Mouse (Mus musculus) layer of hippocampus, adult 9-10 months (tissue): ENCODE measurements at regions not wholly inside any gene's neighbourhood (a gene's known extent, or its start where the extent isn't known, plus 50 kb on each side); places are given as distances from the start of the nearest gene placed in this dataset.

Experiments used
- DNase-seq: peaks from one replicate; pipeline ENCODE4 v3.0.0; 2022; ENCODE audit warnings: low spot score

- DNase-seq, result peak; percentile 8
These were observed 248.8 kb upstream of the Gm5152 start for GRCm38 (mm10) chr5:10495086-10495485.

- no peak for DNase-seq
These were observed 231.7 kb upstream of the Gm5152 start for GRCm38 (mm10) chr5:10478073-10478472.

GRCm38 (mm10) chr5:10477461-10477860 lies 231.1 kb upstream of the Gm5152 start:
- DNase-seq, result no peak

- no peak for DNase-seq
These were observed 200.3 kb upstream of the Gm5152 start for GRCm38 (mm10) chr5:10446584-10446983.

GRCm38 (mm10) chr5:10417691-10418217 lies 171.4 kb upstream of the Gm5152 start:
- DNase-seq, result no peak

- no peak for DNase-seq
These were observed 170.6 kb upstream of the Gm5152 start for GRCm38 (mm10) chr5:10416949-10417348.

- DNase-seq, result no peak
These were observed 167.7 kb upstream of the Gm5152 start for GRCm38 (mm10) chr5:10414019-10414418.

GRCm38 (mm10) chr5:10393571-10393970 lies 147.2 kb upstream of the Gm5152 start:
- DNase-seq, result no peak

GRCm38 (mm10) chr5:10388991-10389390 lies 142.7 kb upstream of the Gm5152 start:
- DNase-seq, result no peak

- no peak for DNase-seq
These were observed 105.8 kb upstream of the Gm5152 start for GRCm38 (mm10) chr5:10352126-10352525.

GRCm38 (mm10) chr5:10320611-10321010 lies 74.3 kb upstream of the Gm5152 start:
- DNase-seq, result no peak
